Mouse (Mus musculus) midbrain, embryonic 10.5 days (tissue): ENCODE measurements around the gene 1810055G02Rik. TPM values are rescaled to one million over a fixed set of nuclear protein-coding genes. Genes with fewer than 3 reads are reported as not detected.
A peak's percentile ranks its signal among the peaks of the same experiment; 100 is the strongest.

Experiments used
- DNase-seq: peaks from one replicate; pipeline ENCODE4 v3.0.0-alpha.2; 2017; ENCODE audit warnings: low spot score
- H3K27ac ChIP-seq: fragments of 300-500 bp; sonication (generic); replicated peaks from 2 replicates; pipeline ENCODE4 v1.5.1; 2016; ENCODE audit warnings: mild to moderate bottlenecking
- H3K27me3 ChIP-seq: fragments of 300-500 bp; sonication (generic); 2 replicates; pipeline ENCODE4 v1.6.1; 2016; ENCODE audit warnings: low read depth, mild to moderate bottlenecking; ENCODE audit not compliant: poor library complexity, severe bottlenecking
- H3K36me3 ChIP-seq: fragments of 300-500 bp; sonication (generic); 2 replicates; pipeline ENCODE4 v1.6.1; 2016; ENCODE audit warnings: mild to moderate bottlenecking, moderate library complexity
- H3K4me1 ChIP-seq: fragments of 300-500 bp; sonication (generic); 2 replicates; pipeline ENCODE4 v1.6.1; 2016
- H3K4me3 ChIP-seq: fragments of 300-500 bp; sonication (generic); 2 replicates; pipeline ENCODE4 v1.5.1; 2016; ENCODE audit warnings: mild to moderate bottlenecking, moderate library complexity
- H3K9me3 ChIP-seq: fragments of 300-500 bp; sonication (generic); replicated peaks from 2 replicates; pipeline ENCODE4 v1.6.1; 2016; ENCODE audit warnings: mild to moderate bottlenecking
- WGBS: fragments of 180-500 bp; shearing (Covaris S2); methylation state at CpG from one replicate; pipeline ENCODE4 v1.1.7; 2016; 5-methylcytosine and 5-hydroxymethylcytosine counted together
- polyA plus RNA-seq: library from polyadenylated mRNA; unstranded; fragments of >200 nt; fragmentation: Nextera tagmentation; extraction: Ambion mirVana; gene quantifications from 2 replicates; pipeline ENCODE4 v1.2.1, GENCODE M21; 2016

1810055G02Rik gene
- polyA plus RNA-seq, 1 experiment from 2014 or later, result 47.1 TPM

DNA sequence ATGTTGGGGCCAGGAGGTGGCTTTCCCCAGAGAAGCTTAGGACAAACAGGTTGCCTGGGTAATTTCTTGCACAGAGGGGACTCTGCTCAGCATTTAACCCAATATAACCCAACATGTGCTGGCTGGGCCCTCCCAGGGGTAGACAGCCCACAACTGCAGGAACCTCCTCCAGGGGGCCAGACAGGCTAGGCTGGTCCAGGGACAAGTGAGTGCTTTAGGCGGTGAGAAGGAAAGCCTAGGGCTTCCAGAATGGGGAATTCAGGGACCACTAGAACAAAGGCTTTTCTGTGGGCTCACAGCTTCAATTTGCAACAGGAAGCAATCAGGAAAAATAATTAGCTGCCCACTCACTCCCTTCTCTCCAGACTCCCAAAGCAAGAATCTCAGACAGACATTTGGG, 23.7 kb upstream of the 1810055G02Rik start:
- Histone ChIP-seq H3K27me3 (peaks cover 14% of the 10 kb centered on the region), H3K9me3 (no peaks in the 10 kb centered on the region), H3K27ac (0 out of 2 replicates have a peak overlapping the region, but pooled peaks have one; percentile 25), H3K4me3 (peak overlapping the region; percentile 94; the same call in 1 of the 2 replicates), H3K4me1 (peaks cover 48% of the 10 kb centered on the region), H3K36me3 (no peaks in the 10 kb centered on the region)
- WGBS, result 10% methylated on average over 1 of the region's 1 CpGs
- DNase-seq, result no peak

- H3K4me1 ChIP-seq, result peaks cover 48% of the 10 kb centered on the region
- DNase-seq, result peak; percentile 29
- H3K9me3 ChIP-seq, result no peaks in the 10 kb centered on the region
- 11% methylated on average over 11 of the region's 11 CpGs for WGBS
- H3K27ac ChIP-seq, result peak overlapping the region; percentile 92; the same call in 1 of the 2 replicates
- H3K4me3 ChIP-seq, result peak overlapping the region; percentile 94
- H3K36me3 ChIP-seq, result no peaks in the 10 kb centered on the region
- peaks cover 14% of the 10 kb centered on the region for H3K27me3 ChIP-seq
Observed at GRCm38 (mm10) chr19:3684957-3685580, 23.0 kb upstream of the 1810055G02Rik start.

DNA sequence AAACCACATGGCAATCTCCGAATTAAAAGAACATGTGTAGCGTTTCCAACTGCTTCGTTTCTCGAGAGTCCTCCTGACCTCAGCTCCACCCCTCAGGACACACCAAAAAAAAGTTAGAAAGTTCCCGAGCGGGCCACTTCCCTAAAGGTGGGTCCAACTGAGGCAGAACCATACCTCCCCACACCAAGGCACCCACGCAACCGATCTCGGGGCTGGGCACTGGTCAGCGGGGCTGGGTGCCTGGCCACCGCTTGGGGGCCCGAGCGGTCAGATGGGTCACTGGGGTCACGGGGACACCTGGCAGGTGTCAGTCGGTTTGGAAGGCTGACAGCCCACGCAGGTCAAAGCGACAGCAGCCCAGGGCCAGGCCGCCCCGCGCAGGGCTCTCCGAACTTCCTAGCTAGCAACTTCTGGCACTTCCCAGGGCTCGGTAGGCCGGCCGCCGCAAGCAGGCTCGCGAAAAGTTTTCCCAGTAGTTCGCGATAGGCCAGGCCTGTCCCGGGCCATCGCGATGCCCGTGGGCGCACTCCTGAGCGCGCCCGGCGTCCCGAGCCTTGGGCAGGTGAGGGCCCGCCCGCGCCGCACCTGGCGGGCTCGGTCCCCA, 22.4 kb upstream of the 1810055G02Rik start:
- H3K36me3 ChIP-seq, result no peaks in the 10 kb centered on the region
- H3K4me1 ChIP-seq, result peaks cover 48% of the 10 kb centered on the region
- H3K9me3 ChIP-seq, result no peaks in the 10 kb centered on the region
- WGBS, result under 1% methylated on average over 45 of the region's 45 CpGs
- peak; percentile 47 for DNase-seq
- H3K4me3 ChIP-seq, result peak overlapping the region; percentile 94
- peak overlapping the region; percentile 92 for H3K27ac ChIP-seq
- peaks cover 14% of the 10 kb centered on the region for H3K27me3 ChIP-seq

DNA sequence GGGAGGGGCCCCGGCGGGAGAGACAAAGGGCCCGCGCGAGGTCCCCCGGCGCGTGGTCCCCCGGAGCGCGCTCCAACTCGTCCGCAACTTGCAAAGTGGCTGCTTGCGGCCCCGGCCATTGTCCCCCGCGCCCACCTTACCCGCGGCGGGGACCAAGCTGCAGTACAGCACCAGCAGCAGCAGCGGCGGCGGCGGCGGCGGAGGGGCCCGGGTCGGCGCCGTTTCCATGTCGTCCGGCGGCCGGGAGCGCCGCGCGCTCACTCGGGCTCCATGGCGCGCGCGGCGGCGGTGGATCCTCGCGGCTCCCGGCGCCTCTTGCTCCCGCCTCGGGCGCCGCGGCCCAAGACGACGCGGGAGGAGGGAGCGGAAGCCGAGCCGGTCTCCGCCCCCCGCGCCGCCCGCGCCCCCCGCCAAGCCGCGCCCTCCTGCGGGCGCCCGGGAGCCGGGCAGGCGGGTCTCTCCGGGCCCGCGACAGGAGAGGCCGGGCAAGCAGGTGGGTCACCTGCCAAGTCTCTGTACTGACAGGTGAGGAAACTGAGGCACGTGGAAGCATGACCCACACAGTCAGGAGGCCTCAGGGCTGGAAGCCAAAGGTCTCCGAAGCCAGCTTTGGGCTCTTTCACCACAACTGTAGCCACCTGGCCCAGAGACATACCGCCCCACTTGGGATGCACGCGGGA, 21.7 kb upstream of the 1810055G02Rik start, which contains the start of gene Lrp5:
Lrp5 (minus strand) TSS at position 350 of the 680 bp plus-strand sequence.
- Histone ChIP-seq H3K27me3 (peaks cover 14% of the 10 kb centered on the region), H3K27ac (peak within 1 kb of the TSS; percentile 92), H3K36me3 (no peaks in the 10 kb centered on the region), H3K4me3 (peak within 1 kb of the TSS; percentile 94), H3K4me1 (peaks cover 44% of the 10 kb centered on the region), H3K9me3 (no peaks in the 10 kb centered on the region)
- WGBS, result under 1% methylated on average over 80 of the region's 83 CpGs
- DNase-seq, result peak; percentile 56

DNA sequence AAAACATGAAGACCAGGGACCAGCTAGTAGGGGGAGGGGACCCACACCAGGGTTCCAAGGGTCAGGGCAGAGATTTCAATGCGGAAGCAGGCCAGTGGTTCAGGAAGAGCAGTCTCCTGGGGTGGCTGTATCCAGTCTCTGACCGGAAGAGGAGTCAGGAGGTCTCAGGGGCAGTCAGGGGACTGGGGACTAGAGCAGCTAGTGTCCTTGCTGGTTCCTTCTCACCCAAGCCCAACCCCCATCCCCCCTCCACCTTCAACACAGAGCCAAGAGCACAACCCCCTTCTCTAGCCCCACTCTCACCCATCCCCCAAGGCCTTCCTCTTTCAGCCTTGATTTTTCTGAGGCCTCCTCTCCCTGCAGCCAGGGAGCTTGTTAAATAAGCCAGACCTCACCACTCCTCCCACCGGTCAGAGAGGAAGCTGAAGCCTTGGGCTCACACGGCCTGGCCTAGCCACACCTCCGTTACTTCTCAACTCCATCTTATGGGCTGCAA, 20.4 kb upstream of the 1810055G02Rik start:
- Histone ChIP-seq H3K4me3 (0 out of 2 replicates have a peak overlapping the region, but pooled peaks have one; percentile 94), H3K9me3 (no peaks in the 10 kb centered on the region), H3K36me3 (no peaks in the 10 kb centered on the region), H3K4me1 (peaks cover 38% of the 10 kb centered on the region), H3K27me3 (peaks cover 14% of the 10 kb centered on the region), H3K27ac (no peak overlapping the region)
- peak; percentile 35 for DNase-seq
- 15% methylated on average over 5 of the region's 5 CpGs for WGBS

GRCm38 (mm10) chr19:3691337-3691736, 16.8 kb upstream of the 1810055G02Rik start:
- 90% methylated on average over 5 of the region's 5 CpGs for WGBS

DNA sequence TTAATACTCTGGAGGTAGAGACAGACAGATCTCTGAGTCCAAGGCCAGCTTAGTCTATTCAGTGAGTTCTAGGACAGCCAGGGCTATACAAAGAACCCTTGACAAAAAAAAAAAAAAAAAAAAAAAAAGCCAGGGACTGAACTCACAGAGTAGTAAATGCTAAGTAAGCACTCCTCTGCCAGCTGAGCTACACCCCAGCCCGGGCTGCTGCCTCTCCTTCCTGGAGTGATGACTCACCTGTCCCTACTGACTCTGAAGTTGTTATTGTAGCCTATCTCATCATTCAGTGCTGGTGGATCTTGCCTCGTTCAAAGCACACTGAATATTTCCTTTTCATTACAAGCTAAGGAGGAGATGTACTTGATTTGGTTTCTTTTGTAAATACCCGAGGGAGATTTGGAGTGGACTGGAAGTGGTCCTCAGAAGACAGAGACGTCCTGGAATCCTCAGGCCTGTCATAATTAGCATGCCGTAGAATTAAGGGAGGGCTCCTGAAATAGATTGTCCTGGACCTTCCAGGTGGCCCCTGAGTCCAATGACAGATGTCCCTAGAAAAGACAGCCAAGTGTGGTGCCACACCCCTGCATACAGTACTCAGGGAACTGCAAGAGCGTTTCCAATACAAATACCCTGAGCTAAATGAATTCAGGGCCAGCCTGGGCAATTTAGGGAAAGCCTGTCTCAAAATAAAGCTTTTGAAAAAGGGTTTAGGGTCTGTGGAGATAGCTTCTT, 15.5 kb upstream of the 1810055G02Rik start:
- Histone ChIP-seq H3K4me3 (no peak overlapping the region), H3K9me3 (no peaks in the 10 kb centered on the region), H3K27me3 (peaks cover 2% of the 10 kb centered on the region), H3K36me3 (no peaks in the 10 kb centered on the region), H3K27ac (no peak overlapping the region), H3K4me1 (peaks cover 6% of the 10 kb centered on the region)
- WGBS, result 74% methylated on average over 6 of the region's 6 CpGs
- no peak for DNase-seq

More at GRCm38 (mm10) chr19:3691337-3691736, 16.8 kb upstream of the 1810055G02Rik start:
- no peak for DNase-seq
- H3K27me3 ChIP-seq, result peaks cover 14% of the 10 kb centered on the region
- no peak overlapping the region for H3K4me3 ChIP-seq
- H3K4me1 ChIP-seq, result peaks cover 17% of the 10 kb centered on the region
- H3K36me3 ChIP-seq, result no peaks in the 10 kb centered on the region
- H3K9me3 ChIP-seq, result no peaks in the 10 kb centered on the region
- no peak overlapping the region for H3K27ac ChIP-seq

DNA sequence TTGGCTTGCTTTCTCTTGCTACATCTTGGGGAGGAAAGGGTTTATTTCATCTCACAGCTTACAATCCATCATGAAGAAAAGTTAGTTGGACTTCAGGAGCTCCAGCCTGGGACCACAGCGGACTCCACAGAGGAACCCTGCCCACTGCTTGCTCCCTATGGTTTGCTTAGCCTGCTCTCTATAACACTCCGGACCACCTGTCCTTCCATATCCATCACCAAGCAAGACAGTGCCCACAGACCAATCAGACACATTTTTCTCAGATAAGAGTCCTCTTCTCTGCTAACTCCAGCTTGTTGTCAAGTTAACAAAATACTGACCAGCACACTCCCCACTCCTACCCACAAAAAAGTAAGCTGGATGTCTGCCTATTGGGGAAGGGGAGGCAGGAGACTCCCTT, 13.6 kb upstream of the 1810055G02Rik start:
- no peaks in the 10 kb centered on the region for H3K36me3 ChIP-seq
- H3K27me3 ChIP-seq, result no peaks in the 10 kb centered on the region
- WGBS, result 97% methylated on average over 2 of the region's 2 CpGs
- H3K4me1 ChIP-seq, result no peaks in the 10 kb centered on the region
- H3K4me3 ChIP-seq, result no peak overlapping the region
- DNase-seq, result no peak
- no peaks in the 10 kb centered on the region for H3K9me3 ChIP-seq
- no peak overlapping the region for H3K27ac ChIP-seq

- no peak overlapping the region for H3K4me3 ChIP-seq
- WGBS, result 89% methylated on average over 3 of the region's 3 CpGs
Observed at GRCm38 (mm10) chr19:3695006-3695405, 13.1 kb upstream of the 1810055G02Rik start.

DNA sequence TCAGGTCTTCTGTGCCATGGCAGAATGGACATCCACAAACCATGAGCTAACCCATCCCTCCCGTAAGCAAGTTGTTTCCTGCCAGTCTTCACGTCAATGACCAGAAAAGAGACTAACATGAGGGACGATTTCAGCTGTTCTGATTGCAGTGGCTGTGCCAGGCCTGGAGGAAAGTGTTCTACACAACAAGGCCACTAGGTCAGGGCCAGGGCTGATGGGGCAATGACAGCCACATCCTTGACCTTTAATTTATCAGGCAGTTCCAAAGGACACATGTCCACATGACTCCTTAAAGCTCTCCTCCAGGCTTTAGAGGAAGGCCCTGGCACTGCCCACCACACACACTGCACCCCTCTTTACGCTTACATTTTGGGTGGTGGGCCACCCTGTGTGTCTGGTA, 12.6 kb upstream of the 1810055G02Rik start:
- Histone ChIP-seq H3K36me3 (no peaks in the 10 kb centered on the region), H3K4me3 (no peak overlapping the region), H3K4me1 (no peaks in the 10 kb centered on the region), H3K9me3 (no peaks in the 10 kb centered on the region), H3K27me3 (no peaks in the 10 kb centered on the region), H3K27ac (no peak overlapping the region)
- WGBS, result 85% methylated on average over 4 of the region's 4 CpGs
- no peak for DNase-seq

More at GRCm38 (mm10) chr19:3695006-3695405, 13.1 kb upstream of the 1810055G02Rik start:
- DNase-seq, result no peak
- no peaks in the 10 kb centered on the region for H3K36me3 ChIP-seq
- H3K27ac ChIP-seq, result no peak overlapping the region
- no peaks in the 10 kb centered on the region for H3K9me3 ChIP-seq
- H3K4me1 ChIP-seq, result no peaks in the 10 kb centered on the region
- no peaks in the 10 kb centered on the region for H3K27me3 ChIP-seq

DNA sequence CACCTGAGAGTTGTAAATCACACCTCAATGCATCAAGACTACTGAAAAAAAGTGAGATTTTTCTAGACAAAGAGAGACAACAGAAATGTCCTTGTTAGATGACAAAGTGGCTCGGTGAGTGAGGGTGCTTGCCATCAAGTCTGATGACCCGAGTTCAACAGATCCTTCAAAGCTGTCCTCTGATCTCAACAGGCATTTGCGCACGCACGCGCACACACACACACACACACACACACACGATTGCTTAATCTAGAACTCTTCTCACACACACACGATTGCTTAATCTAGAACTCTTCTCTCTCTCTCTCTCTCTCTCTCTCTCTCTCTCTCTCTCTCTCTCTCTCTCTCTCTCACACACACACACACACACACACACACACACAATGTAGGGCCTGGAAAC, 12.1 kb upstream of the 1810055G02Rik start:
- 90% methylated on average over 8 of the region's 8 CpGs for WGBS
- no peak overlapping the region for H3K27ac ChIP-seq
- DNase-seq, result no peak

DNA sequence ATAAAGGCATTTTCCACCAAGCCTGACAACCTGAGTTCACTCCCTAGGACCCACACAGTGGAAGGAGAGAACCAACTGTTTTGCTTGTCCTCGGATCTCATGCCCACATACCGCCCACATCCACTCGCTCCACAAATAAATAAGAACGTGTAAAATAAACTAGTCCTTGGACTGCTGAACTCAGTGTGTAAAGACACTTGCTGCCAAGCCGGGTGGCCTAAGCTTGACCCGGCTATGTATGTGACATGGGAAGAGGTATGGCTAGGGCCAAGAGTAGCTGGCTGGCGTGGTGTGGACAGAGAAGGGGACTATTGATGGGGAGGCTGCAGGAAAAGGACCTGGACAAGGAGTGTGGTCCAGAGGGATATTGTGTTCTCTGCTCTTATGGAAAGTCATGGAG, 10.1 kb upstream of the 1810055G02Rik start:
- Histone ChIP-seq H3K9me3 (no peaks in the 10 kb centered on the region), H3K4me3 (no peak overlapping the region), H3K27ac (no peak overlapping the region), H3K4me1 (no peaks in the 10 kb centered on the region), H3K36me3 (no peaks in the 10 kb centered on the region), H3K27me3 (no peaks in the 10 kb centered on the region)
- 87% methylated on average over 7 of the region's 7 CpGs for WGBS
- no peak for DNase-seq

More for the DNA sequence above, 12.1 kb upstream of the 1810055G02Rik start:
- H3K36me3 ChIP-seq, result no peaks in the 10 kb centered on the region
- no peaks in the 10 kb centered on the region for H3K27me3 ChIP-seq
- no peak overlapping the region for H3K4me3 ChIP-seq
- H3K4me1 ChIP-seq, result no peaks in the 10 kb centered on the region
- no peaks in the 10 kb centered on the region for H3K9me3 ChIP-seq
